Mouse (Mus musculus) gastrocnemius, postnatal 4 days (tissue): ENCODE measurements around the gene Vhl. TPM values are rescaled to one million over a fixed set of nuclear protein-coding genes. Genes with fewer than 3 reads are reported as not detected.

ENCODE experiments used
- total RNA-seq, 2 experiments: library from RNA; stranded (reverse); gene quantifications; 2 replicates each; pipeline ENCODE4 v1.2.3; 2021

Vhl gene
- total RNA-seq, 2 experiments from 2014 or later: 16.1 to 20.1 TPM

Other genes with a start within 250 kb of the Vhl start
- gene Tada3, start 246.1 kb upstream of the Vhl start, total RNA-seq: 10 to 100 TPM; 30.0 to 32.3 TPM
- 100 to 1,000 TPM; 130 to 134 TPM for gene Arpc4, start 245.8 kb upstream of the Vhl start, total RNA-seq
- gene Ttll3, start 234.7 kb upstream of the Vhl start, total RNA-seq: 1 to 10 TPM; 3.4 to 4.6 TPM
- gene Rpusd3, start 204.6 kb upstream of the Vhl start, total RNA-seq: 10 to 100 TPM; 12.0 to 12.2 TPM
- gene Cidec, start 188.2 kb upstream of the Vhl start, total RNA-seq: 10 to 100 TPM; 12.4 to 25.1 TPM
- gene Jagn1, start 181.4 kb upstream of the Vhl start, total RNA-seq: 10 to 100 TPM; 34.7 to 39.8 TPM
- under 1 TPM; 0.52 to 0.88 TPM for gene Il17re, start 165.5 kb upstream of the Vhl start, total RNA-seq
- gene Il17rc, start 152.5 kb upstream of the Vhl start, total RNA-seq: 10 to 100 TPM in 1 of 2 experiments, 1 to 10 TPM in 1; 9.5 to 11.0 TPM
- gene Creld1, start 140.7 kb upstream of the Vhl start, total RNA-seq: 10 to 100 TPM; 38.7 to 45.2 TPM
- under 1 TPM; 0.13 to 0.15 TPM for gene Prrt3, start 122.0 kb upstream of the Vhl start, total RNA-seq
- gene Emc3, start 92.3 kb upstream of the Vhl start, total RNA-seq: 10 to 100 TPM; 50.9 to 54.5 TPM
- 1 to 10 TPM; 4.8 to 5.3 TPM for gene Fancd2, start 92.3 kb upstream of the Vhl start, total RNA-seq
- gene Fancd2os, start 23.2 kb upstream of the Vhl start, total RNA-seq: not detected
- gene Brk1, start 19.2 kb upstream of the Vhl start, total RNA-seq: 10 to 100 TPM; 96.6 to 98.6 TPM
- 10 to 100 TPM in 1 of 2 experiments, 1 to 10 TPM in 1; 9.5 to 10.7 TPM for gene Irak2, start 14.5 kb downstream of the Vhl start, total RNA-seq
- gene Tatdn2, start 73.1 kb downstream of the Vhl start, total RNA-seq: 10 to 100 TPM; 39.9 to 45.0 TPM
- gene Ghrl, start 95.9 kb downstream of the Vhl start, total RNA-seq: not detected
- gene Sec13, start 116.8 kb downstream of the Vhl start, total RNA-seq: 100 to 1,000 TPM; 100 to 119 TPM